Comparison of ENCODE assay signal across 8 mouse cellular contexts in genomic region chr15:85832599-85832998, GRCm38 (mm10). TPM values are rescaled to one million over a fixed set of nuclear protein-coding genes. Genes with fewer than 3 reads are reported as not detected.
A peak's percentile ranks its signal among the peaks of the same experiment; 100 is the strongest.
DNase-seq lines count a peak whose midpoint lies in the region; ATAC-seq and TF ChIP-seq lines count a peak whose summit lies in the region.

No protein-coding gene starts in this region.

- no peaks in the 10 kb centered on the region for H3K36me3 ChIP-seq in forebrain, embryonic 10.5 days (replicated peaks)
- H3K36me3 ChIP-seq in intestine, postnatal 0 days (ENCODE audit: control insufficient read depth, insufficient read depth), result peaks cover 4% of the 10 kb centered on the region; the same call in 1 of the 2 replicates
- peaks cover 5% of the 10 kb centered on the region; the same call in 1 of the 2 replicates for H3K36me3 ChIP-seq in neural tube, embryonic 13.5 days

- peak overlapping the region; percentile 85 for H3K4me2 ChIP-seq in intestine, postnatal 0 days (replicated peaks; ENCODE audit: low read depth)
- H3K4me2 ChIP-seq in neural tube, embryonic 13.5 days, result peak overlapping the region; percentile 68

- H3K27ac ChIP-seq in forebrain, embryonic 10.5 days, result peak overlapping the region; percentile 84; the same call in 1 of the 2 replicates
- peak overlapping the region; percentile 68 for H3K27ac ChIP-seq in intestine, postnatal 0 days (ENCODE audit: low read depth, low read length)
- H3K27ac ChIP-seq in neural tube, embryonic 13.5 days (replicated peaks), result 0 out of 2 replicates have a peak overlapping the region, but pooled peaks have one; percentile 38

- H3K9me3 ChIP-seq in forebrain, embryonic 10.5 days, result no peaks in the 10 kb centered on the region
- H3K9me3 ChIP-seq in intestine, postnatal 0 days (ENCODE audit: control insufficient read depth), result no peaks in the 10 kb centered on the region
- no peaks in the 10 kb centered on the region for H3K9me3 ChIP-seq in neural tube, embryonic 13.5 days

- H3K27me3 ChIP-seq in forebrain, embryonic 10.5 days (ENCODE audit: poor library complexity, severe bottlenecking), result no peaks in the 10 kb centered on the region
- H3K27me3 ChIP-seq in intestine, postnatal 0 days (replicated peaks; ENCODE audit: control insufficient read depth, insufficient read depth, low read length), result no peaks in the 10 kb centered on the region
- H3K27me3 ChIP-seq in neural tube, embryonic 13.5 days, result no peaks in the 10 kb centered on the region

- peaks cover 5% of the 10 kb centered on the region for H3K4me1 ChIP-seq in lung, adult 2 months (ENCODE audit: control insufficient read depth, insufficient read depth, low read length)
- H3K4me1 ChIP-seq in forebrain, embryonic 10.5 days, result peaks cover 17% of the 10 kb centered on the region
- H3K4me1 ChIP-seq in intestine, postnatal 0 days (replicated peaks; ENCODE audit: control insufficient read depth, insufficient read depth, low read length), result 0 out of 2 replicates have a peak, but pooled peaks cover 4% of the 10 kb centered on the region
- peaks cover 12% of the 10 kb centered on the region for H3K4me1 ChIP-seq in neural tube, embryonic 13.5 days (replicated peaks)

- peak overlapping the region; percentile 62; the same call in 1 of the 2 replicates for H3K9ac ChIP-seq in intestine, postnatal 0 days (ENCODE audit: low read depth, low read length)
- peak overlapping the region; percentile 74 for H3K9ac ChIP-seq in neural tube, embryonic 13.5 days

- DNase-seq in lung, adult 2 months, result no peak
- no peak for DNase-seq in lung, postnatal 14 days
- no peak for DNase-seq in forebrain, embryonic 10.5 days (ENCODE audit: extremely low spot score, low spot score)
- no peak for DNase-seq in urinary bladder, postnatal 10 days (ENCODE audit: low spot score)
- DNase-seq in right cerebral cortex, postnatal 4 days, result no peak
- DNase-seq in urinary bladder, adult 18-20 months (ENCODE audit: low spot score in 2 of 2), result no peak

- H3K4me3 ChIP-seq in lung, adult 2 months (replicated peaks; ENCODE audit: extremely low read depth, low read depth, low read length), result peak overlapping the region; percentile 90
- peak overlapping the region; percentile 64 for H3K4me3 ChIP-seq in forebrain, embryonic 10.5 days
- peak overlapping the region; percentile 67 for H3K4me3 ChIP-seq in intestine, postnatal 0 days (ENCODE audit: low read depth, low read length)
- H3K4me3 ChIP-seq in neural tube, embryonic 13.5 days, result peak overlapping the region; percentile 60

- TF ChIP-seq CTCF in lung, adult 2 months (IDR thresholded peaks at IDR 0.05; ENCODE audit: insufficient read depth, low read length), result no peak
- TF ChIP-seq CTCF in intestine, postnatal 0 days (IDR thresholded peaks at IDR 0.05; ENCODE audit: low read depth), result no peak

- no peak for TF ChIP-seq POLR2A in lung, adult 2 months (IDR thresholded peaks at IDR 0.05; ENCODE audit: borderline replicate concordance, extremely low read depth, low read depth, low read length)

- peak; percentile 20; the same call in 1 of the 2 replicates for ATAC-seq in intestine, postnatal 0 days
- no peak for ATAC-seq in neural tube, embryonic 13.5 days (ENCODE audit: low read depth)

- WGBS in lung, adult 2 months, result 36% methylated on average over 8 of the region's 8 CpGs
- 54% methylated on average over 8 of the region's 8 CpGs for WGBS in forebrain, embryonic 10.5 days
- WGBS in intestine, postnatal 0 days, result 24% methylated on average over 8 of the region's 8 CpGs
- WGBS in neural tube, embryonic 13.5 days, result 54% methylated on average over 8 of the region's 8 CpGs

RNA-seq across cellular contexts. Expression of gene Ttc38, which starts 0.5 kb away (rescaled TPM):
- polyA plus RNA-seq in lung, adult 2 months (2012; rRNA removed), result 8.7 and 13.0 TPM in 2 replicates
- polyA plus RNA-seq in forebrain, embryonic 10.5 days (2016; fragmentation: Nextera tagmentation; extraction: Ambion mirVana), result 2.2 and 3.1 TPM in 2 replicates
- polyA plus RNA-seq in intestine, postnatal 0 days (2015; fragmentation: Nextera tagmentation; extraction: Ambion mirVana), result 8.6 and 10.4 TPM in 2 replicates
- 3.9 and 4.3 TPM in 2 replicates for polyA plus RNA-seq in neural tube, embryonic 13.5 days (2015; fragmentation: Nextera tagmentation; extraction: Ambion mirVana)

RNA-seq across cellular contexts. Expression of gene Pkdrej, which starts 11.1 kb away (rescaled TPM):
- 0.25 and 0.44 TPM in 2 replicates for polyA plus RNA-seq in lung, adult 2 months (2012; rRNA removed)
- 0.04 and 0.09 TPM in 2 replicates for polyA plus RNA-seq in forebrain, embryonic 10.5 days (2016; fragmentation: Nextera tagmentation; extraction: Ambion mirVana)
- polyA plus RNA-seq in intestine, postnatal 0 days (2015; fragmentation: Nextera tagmentation; extraction: Ambion mirVana), result 0.07 and 0.12 TPM in 2 replicates
- polyA plus RNA-seq in neural tube, embryonic 13.5 days (2015; fragmentation: Nextera tagmentation; extraction: Ambion mirVana), result 0.03 and 0.17 TPM in 2 replicates

RNA-seq across cellular contexts. Expression of gene Cdpf1, which starts 21.1 kb away (rescaled TPM):
- polyA plus RNA-seq in lung, adult 2 months (2012; rRNA removed), result 39.0 and 43.0 TPM in 2 replicates
- 29.7 and 30.7 TPM in 2 replicates for polyA plus RNA-seq in forebrain, embryonic 10.5 days (2016; fragmentation: Nextera tagmentation; extraction: Ambion mirVana)
- polyA plus RNA-seq in intestine, postnatal 0 days (2015; fragmentation: Nextera tagmentation; extraction: Ambion mirVana), result 48.6 and 49.9 TPM in 2 replicates
- polyA plus RNA-seq in neural tube, embryonic 13.5 days (2015; fragmentation: Nextera tagmentation; extraction: Ambion mirVana), result 18.4 and 21.0 TPM in 2 replicates

RNA-seq across cellular contexts. Expression of gene Gtse1, which starts 26.9 kb away (rescaled TPM):
- 1.0 and 2.0 TPM in 2 replicates for polyA plus RNA-seq in lung, adult 2 months (2012; rRNA removed)
- polyA plus RNA-seq in forebrain, embryonic 10.5 days (2016; fragmentation: Nextera tagmentation; extraction: Ambion mirVana), result 62.7 and 63.1 TPM in 2 replicates
- 4.2 and 4.6 TPM in 2 replicates for polyA plus RNA-seq in intestine, postnatal 0 days (2015; fragmentation: Nextera tagmentation; extraction: Ambion mirVana)
- polyA plus RNA-seq in neural tube, embryonic 13.5 days (2015; fragmentation: Nextera tagmentation; extraction: Ambion mirVana), result 5.0 and 5.6 TPM in 2 replicates

RNA-seq across cellular contexts. Expression of gene Trmu, which starts 46.5 kb away (rescaled TPM):
- polyA plus RNA-seq in lung, adult 2 months (2012; rRNA removed), result 32.6 and 43.9 TPM in 2 replicates
- polyA plus RNA-seq in forebrain, embryonic 10.5 days (2016; fragmentation: Nextera tagmentation; extraction: Ambion mirVana), result 39.6 and 39.7 TPM in 2 replicates
- polyA plus RNA-seq in intestine, postnatal 0 days (2015; fragmentation: Nextera tagmentation; extraction: Ambion mirVana), result 13.6 and 14.4 TPM in 2 replicates
- 43.3 and 45.8 TPM in 2 replicates for polyA plus RNA-seq in neural tube, embryonic 13.5 days (2015; fragmentation: Nextera tagmentation; extraction: Ambion mirVana)
